Mouse (Mus musculus): ENCODE results near the gene Foxp3.

Gene Foxp3

DNA sequence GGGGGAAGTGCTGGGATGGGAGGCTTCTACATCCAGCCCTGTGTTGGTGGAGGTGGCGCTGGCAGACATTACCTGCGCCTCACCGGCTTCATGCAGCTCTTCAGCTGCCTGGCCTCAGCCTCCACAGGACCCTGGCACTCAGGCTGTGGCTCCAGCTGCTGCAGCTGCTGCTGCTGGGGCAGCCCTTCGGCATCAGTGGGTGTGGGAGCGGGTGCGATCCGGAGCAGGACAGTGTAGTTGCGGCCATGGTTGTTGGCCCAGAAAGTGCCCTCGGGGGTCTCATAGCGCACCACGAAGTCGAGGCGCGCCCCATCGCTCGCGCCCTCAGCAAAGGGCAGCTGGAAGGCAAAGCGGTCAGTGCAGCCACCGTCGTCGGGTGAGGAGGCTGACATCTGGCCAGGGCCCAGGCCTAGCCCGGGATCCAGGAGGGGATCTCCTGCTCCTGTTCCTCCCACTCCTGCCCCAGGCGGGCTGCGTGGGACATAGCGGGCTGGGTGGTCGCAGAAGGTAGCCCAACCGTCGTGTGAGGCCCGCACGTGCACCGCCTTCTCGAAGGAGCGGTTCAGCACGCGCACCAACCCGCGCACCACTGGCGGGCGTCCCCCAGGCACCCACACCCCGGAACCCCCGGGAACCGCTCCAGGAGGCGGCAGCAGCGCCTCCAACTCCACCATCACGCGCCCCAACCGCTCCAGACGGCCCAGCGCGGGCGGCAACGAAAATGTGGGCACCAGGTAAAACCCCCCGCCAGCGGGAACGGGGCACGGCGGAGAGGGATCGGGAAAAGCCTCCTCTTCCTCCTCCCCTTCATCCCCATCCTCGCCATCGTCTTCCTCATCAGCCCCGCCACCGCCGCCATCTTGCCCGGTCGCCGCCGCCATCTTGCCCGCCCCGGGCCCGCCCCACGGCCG, at the start of gene Foxp3:
TSS of gene Foxp3 (plus strand) at position 469 of the 911 bp plus-strand sequence.
- DNase-seq (ENCODE audit: extremely low spot score), result peak; percentile 10

DNA sequence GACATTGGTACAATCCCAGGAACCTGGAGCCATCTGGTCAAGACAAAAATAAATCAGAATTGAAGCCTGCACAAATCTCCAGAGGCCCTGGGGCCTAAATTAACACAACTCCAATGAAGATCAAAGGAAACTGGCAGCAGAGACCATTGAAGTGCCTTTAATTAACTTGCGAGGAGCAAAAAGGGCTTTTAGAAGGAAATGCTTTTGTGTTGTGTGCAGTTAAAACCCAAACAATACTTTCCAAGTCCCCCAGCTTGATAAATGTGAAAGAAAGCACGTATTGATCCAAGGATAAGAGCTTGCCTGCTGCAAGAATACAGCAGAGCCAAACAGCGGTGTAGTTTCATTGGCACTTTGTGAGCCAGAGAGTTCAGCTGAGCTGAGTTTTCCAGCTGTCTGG, 48.5 kb upstream of the Foxp3 start:
- DNase-seq (ENCODE audit: extremely low spot score), result peak; percentile 3

GRCm38 (mm10) chrX:7553474-7553873, 20.0 kb upstream of the Foxp3 start:
- DNase-seq (ENCODE audit: extremely low spot score), result no peak

- no peak for DNase-seq (ENCODE audit: extremely low spot score)
These were observed 10.4 kb upstream of the Foxp3 start for GRCm38 (mm10) chrX:7563076-7563475.

- no peak for DNase-seq (ENCODE audit: extremely low spot score)
These were observed 7.1 kb upstream of the Foxp3 start for GRCm38 (mm10) chrX:7566352-7566751.

GRCm38 (mm10) chrX:7567491-7567890, 6.0 kb upstream of the Foxp3 start:
- DNase-seq (ENCODE audit: extremely low spot score), result no peak

GRCm38 (mm10) chrX:7570481-7571175, 2.8 kb upstream of the Foxp3 start:
- no peak for DNase-seq (ENCODE audit: extremely low spot score)

DNA sequence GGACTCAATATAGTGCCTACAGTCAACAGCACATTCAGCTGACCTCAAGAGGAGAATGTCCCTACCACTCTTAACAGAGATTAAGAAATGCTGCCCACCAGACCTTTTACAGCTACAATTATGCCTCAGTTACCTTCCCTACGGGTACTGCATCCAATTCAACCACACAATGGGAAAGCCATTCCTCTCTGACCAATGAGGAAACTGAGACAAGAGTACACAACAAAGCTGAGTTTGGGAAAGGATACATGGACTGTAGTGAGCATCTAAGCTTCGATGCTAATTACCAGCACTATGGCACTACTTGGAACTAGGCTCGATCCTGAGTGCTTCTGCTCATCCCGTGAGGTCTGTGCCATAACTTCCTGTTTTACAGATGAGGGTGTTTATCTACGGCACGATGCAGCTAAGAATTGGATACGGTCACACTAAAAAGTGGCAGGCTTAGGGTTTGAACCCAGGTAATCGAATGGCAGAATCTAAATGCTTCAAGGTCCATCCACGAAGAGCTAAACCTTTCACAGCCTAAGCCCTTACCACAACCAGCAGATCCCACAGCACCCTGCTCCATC, 1.8 kb upstream of the Foxp3 start:
- no peak for DNase-seq (ENCODE audit: extremely low spot score)

DNA sequence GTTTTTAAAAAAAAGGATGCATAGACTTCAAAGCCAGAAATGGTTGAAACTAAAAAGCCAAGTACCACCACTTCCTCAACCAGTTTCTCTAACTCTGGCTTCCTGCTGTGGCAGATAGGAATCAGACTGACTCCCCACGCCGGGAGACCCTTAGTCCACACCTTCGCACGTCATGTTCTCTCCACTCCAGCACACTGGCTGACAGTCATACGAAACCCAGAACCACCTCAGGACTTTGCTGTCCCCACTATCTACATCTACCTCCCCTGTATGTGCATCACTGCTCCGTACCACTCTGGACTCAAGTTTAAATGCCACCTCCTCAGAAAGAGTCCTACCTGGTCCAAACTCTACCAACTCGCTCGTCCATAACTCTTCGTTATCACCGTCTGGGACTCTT, 978 bp upstream of the Foxp3 start:
- no peak for DNase-seq (ENCODE audit: extremely low spot score)

- DNase-seq (ENCODE audit: extremely low spot score), result peak; percentile 89
These were observed 842 bp downstream of the Foxp3 start, which contains the start of gene Ppp1r3f for GRCm38 (mm10) chrX:7574087-7574884. TSS of gene Ppp1r3f (minus strand) at chrX:7574283.

DNA sequence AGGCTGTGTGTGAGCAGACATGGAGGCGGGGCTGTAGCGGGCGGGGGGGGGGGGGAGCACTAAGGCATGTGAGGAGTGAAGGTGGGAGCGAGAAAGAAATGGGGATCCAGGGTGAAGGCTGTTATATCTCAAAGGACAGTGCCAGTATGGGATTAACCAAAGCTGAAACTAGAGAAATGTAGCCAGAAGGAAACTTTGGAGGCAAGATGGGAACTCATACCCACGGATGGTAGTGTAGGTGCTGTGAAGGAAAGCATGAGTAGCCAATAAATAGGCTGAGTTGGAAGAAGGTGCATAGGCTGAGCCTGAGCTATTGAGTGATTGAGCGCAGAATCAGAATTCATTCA, 1.4 kb downstream of the Foxp3 start:
- DNase-seq (ENCODE audit: extremely low spot score), result no peak

GRCm38 (mm10) chrX:7581151-7581550, 7.7 kb downstream of the Foxp3 start:
- no peak for DNase-seq (ENCODE audit: extremely low spot score)

DNA sequence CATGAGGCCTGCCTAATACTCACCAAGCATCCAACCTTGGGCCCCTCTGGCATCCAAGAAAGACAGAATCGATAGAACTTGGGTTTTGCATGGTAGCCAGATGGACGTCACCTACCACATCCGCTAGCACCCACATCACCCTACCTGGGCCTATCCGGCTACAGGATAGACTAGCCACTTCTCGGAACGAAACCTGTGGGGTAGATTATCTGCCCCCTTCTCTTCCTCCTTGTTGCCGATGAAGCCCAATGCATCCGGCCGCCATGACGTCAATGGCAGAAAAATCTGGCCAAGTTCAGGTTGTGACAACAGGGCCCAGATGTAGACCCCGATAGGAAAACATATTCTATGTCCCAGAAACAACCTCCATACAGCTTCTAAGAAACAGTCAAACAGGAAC, 10.4 kb downstream of the Foxp3 start:
- no peak for DNase-seq (ENCODE audit: extremely low spot score)

DNA sequence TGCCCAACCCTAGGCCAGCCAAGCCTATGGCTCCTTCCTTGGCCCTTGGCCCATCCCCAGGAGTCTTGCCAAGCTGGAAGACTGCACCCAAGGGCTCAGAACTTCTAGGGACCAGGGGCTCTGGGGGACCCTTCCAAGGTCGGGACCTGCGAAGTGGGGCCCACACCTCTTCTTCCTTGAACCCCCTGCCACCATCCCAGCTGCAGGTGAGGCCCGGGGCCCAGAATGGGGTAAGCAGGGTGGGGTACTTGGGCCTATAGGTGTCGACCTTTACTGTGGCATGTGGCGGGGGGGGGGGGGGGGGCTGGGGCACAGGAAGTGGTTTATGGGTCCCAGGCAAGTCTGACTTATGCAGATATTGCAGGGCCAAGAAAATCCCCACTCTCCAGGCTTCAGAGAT, 12.9 kb downstream of the Foxp3 start:
- DNase-seq (ENCODE audit: extremely low spot score), result no peak

- DNase-seq (ENCODE audit: extremely low spot score), result no peak
These were observed 21.9 kb downstream of the Foxp3 start for GRCm38 (mm10) chrX:7595371-7595770.

DNA sequence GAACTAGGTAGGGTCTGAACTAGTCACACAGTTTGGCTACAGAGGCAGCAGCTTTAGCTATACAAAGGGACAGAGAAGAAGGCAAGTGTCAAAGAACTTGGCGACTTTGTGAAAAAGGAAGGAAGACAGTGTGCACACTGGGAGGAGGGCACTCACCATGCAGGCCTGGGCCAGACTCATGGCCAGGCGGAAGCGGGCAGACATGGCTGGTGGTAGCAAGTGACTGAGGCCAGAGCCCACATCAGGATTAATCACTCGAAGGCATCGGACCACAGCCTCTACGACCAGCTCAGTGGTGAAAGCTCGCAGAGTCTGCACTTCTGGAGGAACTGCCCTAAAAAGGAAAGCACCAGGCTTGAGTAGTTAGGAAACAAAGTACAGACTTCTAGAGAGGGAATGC, 30.6 kb downstream of the Foxp3 start:
- no peak for DNase-seq (ENCODE audit: extremely low spot score)

DNA sequence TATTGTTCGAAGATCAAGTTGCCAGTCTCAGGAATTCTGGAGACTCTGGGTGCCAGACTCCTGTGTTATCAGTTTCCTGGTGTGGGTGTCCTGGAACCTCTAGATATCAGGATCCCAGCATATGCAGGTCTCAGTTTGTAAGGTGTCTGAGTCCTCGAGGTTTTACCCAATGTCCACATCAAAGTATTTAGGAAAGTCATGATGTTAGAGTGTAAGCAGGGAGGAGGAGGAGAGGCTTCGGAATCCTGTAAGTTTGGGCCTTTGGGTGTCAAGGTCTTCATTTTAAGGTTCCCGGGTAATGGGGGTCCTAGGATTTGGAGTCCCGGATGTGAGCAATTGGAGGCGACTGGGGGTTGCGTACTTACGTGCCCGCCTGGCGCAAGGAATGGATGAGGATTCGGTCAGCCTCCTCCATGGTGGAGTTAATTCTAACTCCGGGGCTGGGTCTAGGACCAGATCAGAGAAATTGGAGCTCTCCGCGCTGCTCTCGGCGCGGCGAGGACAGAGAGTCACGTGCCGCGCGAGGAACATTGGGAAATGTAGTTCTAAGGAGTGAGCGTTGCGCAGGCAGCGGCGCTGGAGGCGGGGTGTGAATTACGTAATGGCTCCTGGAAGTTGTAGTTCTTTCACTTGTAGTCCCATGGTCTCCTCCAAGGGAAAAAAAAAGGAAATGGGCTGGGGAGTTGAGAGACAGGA, 31.6 kb downstream of the Foxp3 start, which contains the start of gene Ccdc22:
TSS of gene Ccdc22 (minus strand) at position 639 of the 696 bp plus-strand sequence.
- peak; percentile 75 for DNase-seq (ENCODE audit: extremely low spot score)

- no peak for DNase-seq (ENCODE audit: extremely low spot score)
These were observed 32.1 kb downstream of the Foxp3 start for GRCm38 (mm10) chrX:7605575-7605941.

- no peak for DNase-seq (ENCODE audit: extremely low spot score)
These were observed 33.3 kb downstream of the Foxp3 start, which contains the start of gene Cacna1f for GRCm38 (mm10) chrX:7606783-7607182. TSS of gene Cacna1f (plus strand) at chrX:7607083.

DNA sequence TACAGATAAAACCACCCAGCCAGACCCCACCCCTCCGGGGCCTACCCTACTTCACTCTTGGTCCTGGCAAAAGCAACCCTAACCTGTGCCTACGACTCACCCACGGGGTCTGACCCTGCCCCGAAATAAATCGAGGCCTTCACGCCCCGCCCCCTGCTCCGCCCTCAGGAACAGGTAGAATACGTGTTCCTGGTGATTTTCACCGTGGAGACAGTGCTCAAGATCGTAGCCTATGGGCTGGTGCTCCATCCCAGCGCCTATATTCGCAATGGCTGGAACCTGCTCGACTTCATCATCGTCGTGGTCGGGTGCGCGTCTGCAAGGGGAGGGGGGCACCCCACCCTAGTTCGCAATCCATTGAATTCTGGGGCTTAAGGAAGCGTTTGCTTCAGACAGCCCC, 36.6 kb downstream of the Foxp3 start:
- DNase-seq (ENCODE audit: extremely low spot score), result no peak
